Mouse (Mus musculus): ENCODE results near the gene Sdccag8. TPM values are rescaled to one million over a fixed set of nuclear protein-coding genes. Genes with fewer than 3 reads are reported as not detected.

Sdccag8 gene
- polyA plus RNA-seq (2014; fragmentation: Nextera tagmentation; extraction: Ambion mirVana): 28.1 and 31.5 TPM in 2 replicates

DNA sequence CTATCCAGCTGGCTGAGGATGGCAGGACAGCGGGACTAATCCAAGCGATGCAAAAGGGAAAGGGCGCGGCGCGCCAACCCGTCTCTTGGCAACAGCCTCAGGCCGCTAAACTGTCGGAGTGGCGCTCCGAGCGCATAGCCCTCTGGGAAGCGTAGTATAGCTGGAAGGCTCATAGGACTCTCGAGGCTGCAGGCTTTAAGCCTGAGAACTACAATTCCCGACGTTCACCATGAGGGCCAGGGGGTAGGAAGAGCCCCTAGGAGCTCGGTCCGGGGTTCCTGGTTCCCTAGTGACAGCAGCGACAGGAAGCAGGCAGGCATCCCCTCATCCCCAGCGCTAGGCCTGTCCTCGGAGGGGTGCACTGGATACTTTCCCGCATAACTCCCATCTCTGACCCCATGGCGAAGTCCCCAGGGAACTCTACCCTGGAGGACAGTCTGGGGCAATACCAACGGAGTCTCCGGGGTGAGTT, at the start of gene Sdccag8:
TSS of gene Sdccag8 (plus strand) at position 70 of the 472 bp plus-strand sequence.
- under 1% methylated on average over 25 of the region's 25 CpGs for WGBS
- DNase-seq (ENCODE audit: low spot score) (peak; percentile 99), ATAC-seq (peak; percentile 95)
- Histone ChIP-seq H3K9me3 (replicated peaks; ENCODE audit: control insufficient read depth, low read length) (no peaks in the 10 kb centered on the region), H3K4me1 (ENCODE audit: control insufficient read depth, insufficient read depth, low read length) (peaks cover 14% of the 10 kb centered on the region), H3K27me3 (replicated peaks; ENCODE audit: control insufficient read depth, insufficient read depth, low read length) (no peaks in the 10 kb centered on the region), H3K27ac (ENCODE audit: low read depth, low read length) (peak within 1 kb of the TSS; percentile 100), H3K4me3 (ENCODE audit: low read depth, low read length) (peak within 1 kb of the TSS; percentile 83), H3K9ac (ENCODE audit: low read length) (peak within 1 kb of the TSS; percentile 98), H3K36me3 (ENCODE audit: control insufficient read depth, insufficient read depth, low read length) (no peaks in the 10 kb centered on the region), H3K4me2 (ENCODE audit: low read length) (peak within 1 kb of the TSS; percentile 81)

DNA sequence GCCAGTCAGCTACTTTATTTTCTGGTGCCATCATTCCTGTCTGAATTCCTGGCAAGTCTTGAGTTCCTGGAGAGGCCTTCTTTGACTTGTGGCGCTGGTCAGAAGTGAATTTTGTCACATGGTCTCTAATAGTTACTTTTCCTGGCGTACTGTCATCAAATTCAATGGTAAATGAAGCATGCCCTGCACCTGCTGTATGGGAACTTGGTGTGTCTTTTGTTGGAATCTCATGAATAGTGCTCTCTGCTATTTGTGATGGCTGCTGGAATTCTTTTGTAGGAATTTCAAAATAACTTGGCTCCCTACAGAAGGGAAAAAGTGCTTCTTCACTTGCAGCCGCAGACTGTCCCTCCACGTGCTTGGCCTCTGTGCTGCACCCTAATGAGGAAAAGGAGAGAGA, 39.9 kb upstream of the Sdccag8 start:
- Histone ChIP-seq H3K27ac (ENCODE audit: low read depth, low read length) (no peak overlapping the region), H3K4me3 (ENCODE audit: low read depth, low read length) (no peak overlapping the region), H3K27me3 (replicated peaks; ENCODE audit: control insufficient read depth, insufficient read depth, low read length) (no peaks in the 10 kb centered on the region), H3K9ac (ENCODE audit: low read length) (no peak overlapping the region), H3K36me3 (ENCODE audit: control insufficient read depth, insufficient read depth, low read length) (peaks cover 50% of the 10 kb centered on the region), H3K9me3 (replicated peaks; ENCODE audit: control insufficient read depth, low read length) (no peaks in the 10 kb centered on the region), H3K4me2 (ENCODE audit: low read length) (no peak overlapping the region), H3K4me1 (ENCODE audit: control insufficient read depth, insufficient read depth, low read length) (no peaks in the 10 kb centered on the region)
- ATAC-seq (no peak), DNase-seq (ENCODE audit: low spot score) (no peak)
- WGBS: 61% methylated on average over 4 of the region's 4 CpGs

DNA sequence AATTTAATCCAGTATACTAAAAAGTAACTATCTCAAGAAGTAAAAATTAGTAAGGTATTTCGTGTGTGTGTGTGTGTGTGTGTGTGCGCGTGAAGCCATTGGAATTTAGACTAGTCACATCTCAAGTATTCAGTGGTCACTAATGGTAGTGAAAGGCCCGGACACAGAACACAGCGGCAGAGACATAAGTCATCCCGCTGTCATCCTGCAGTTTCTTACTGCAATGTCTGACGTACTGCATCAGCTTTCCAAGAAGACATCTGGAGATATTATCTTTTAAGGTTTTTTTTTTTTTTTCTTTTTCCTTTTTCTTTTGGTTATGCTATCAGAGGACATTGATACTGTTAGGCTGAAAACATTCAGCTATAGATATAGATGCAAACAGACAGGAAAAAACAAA, 25.1 kb upstream of the Sdccag8 start:
- Histone ChIP-seq H3K36me3 (ENCODE audit: control insufficient read depth, insufficient read depth, low read length) (peaks cover 39% of the 10 kb centered on the region), H3K4me3 (ENCODE audit: low read depth, low read length) (no peak overlapping the region), H3K4me2 (ENCODE audit: low read length) (no peak overlapping the region), H3K4me1 (ENCODE audit: control insufficient read depth, insufficient read depth, low read length) (no peaks in the 10 kb centered on the region), H3K27ac (ENCODE audit: low read depth, low read length) (no peak overlapping the region), H3K9me3 (replicated peaks; ENCODE audit: control insufficient read depth, low read length) (no peaks in the 10 kb centered on the region), H3K27me3 (replicated peaks; ENCODE audit: control insufficient read depth, insufficient read depth, low read length) (no peaks in the 10 kb centered on the region), H3K9ac (ENCODE audit: low read length) (no peak overlapping the region)
- 94% methylated on average over 7 of the region's 7 CpGs for WGBS
- no peak for DNase-seq (ENCODE audit: low spot score)
- ATAC-seq: no peak

DNA sequence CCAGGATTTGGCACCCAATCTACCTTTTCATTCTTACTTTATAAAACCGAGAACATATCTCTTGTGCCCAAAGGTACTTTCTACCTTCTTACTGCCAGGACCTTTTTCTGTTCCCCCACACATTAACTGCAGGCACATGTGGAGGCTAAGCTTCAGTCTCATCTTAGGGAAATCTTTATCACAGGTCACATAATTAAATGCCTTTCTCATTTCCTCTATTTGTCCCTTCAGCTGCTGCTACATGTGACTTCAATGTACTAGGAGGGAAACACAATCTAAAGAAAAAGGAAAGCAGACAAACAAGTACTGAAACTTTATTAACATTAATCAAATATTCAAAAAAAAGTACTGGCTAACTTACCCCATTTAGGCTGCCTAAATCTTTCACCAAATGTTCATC, 22.3 kb upstream of the Sdccag8 start:
- DNase-seq (ENCODE audit: low spot score) (no peak), ATAC-seq (no peak)
- Histone ChIP-seq H3K9ac (ENCODE audit: low read length) (no peak overlapping the region), H3K9me3 (replicated peaks; ENCODE audit: control insufficient read depth, low read length) (no peaks in the 10 kb centered on the region), H3K4me3 (ENCODE audit: low read depth, low read length) (no peak overlapping the region), H3K27ac (ENCODE audit: low read depth, low read length) (no peak overlapping the region), H3K4me2 (ENCODE audit: low read length) (no peak overlapping the region), H3K27me3 (replicated peaks; ENCODE audit: control insufficient read depth, insufficient read depth, low read length) (no peaks in the 10 kb centered on the region), H3K36me3 (ENCODE audit: control insufficient read depth, insufficient read depth, low read length) (peaks cover 25% of the 10 kb centered on the region), H3K4me1 (ENCODE audit: control insufficient read depth, insufficient read depth, low read length) (no peaks in the 10 kb centered on the region; the same call in 1 of the 2 replicates)
- 92% methylated on average over 1 of the region's 1 CpGs for WGBS

DNA sequence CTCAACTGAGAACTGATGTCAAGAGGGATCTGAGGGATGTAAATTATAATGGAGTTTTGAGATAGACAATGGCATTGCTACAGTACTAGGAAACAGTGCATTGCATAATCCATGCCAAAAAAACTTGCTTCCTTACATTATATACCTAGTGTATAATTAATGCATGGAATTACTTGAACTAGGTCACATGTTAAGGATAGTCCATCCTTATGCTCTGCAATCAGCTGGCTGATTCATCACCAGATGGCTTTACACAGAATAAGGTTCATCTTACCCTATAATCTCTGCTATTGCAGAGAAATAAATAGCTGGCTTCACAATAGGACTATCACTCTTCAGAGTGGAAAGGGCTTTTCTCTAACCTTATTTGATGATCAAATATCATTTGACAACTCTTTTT, 15.8 kb upstream of the Sdccag8 start:
- peaks cover 6% of the 10 kb centered on the region; the same call in 1 of the 2 replicates for H3K4me1 ChIP-seq (ENCODE audit: control insufficient read depth, insufficient read depth, low read length)
- no peak overlapping the region for H3K4me3 ChIP-seq (ENCODE audit: low read depth, low read length)
- H3K9ac ChIP-seq (ENCODE audit: low read length): no peak overlapping the region
- H3K27me3 ChIP-seq (replicated peaks; ENCODE audit: control insufficient read depth, insufficient read depth, low read length): no peaks in the 10 kb centered on the region
- DNase-seq (ENCODE audit: low spot score) (no peak), ATAC-seq (no peak)
- no peaks in the 10 kb centered on the region for H3K9me3 ChIP-seq (replicated peaks; ENCODE audit: control insufficient read depth, low read length)
- H3K4me2 ChIP-seq (ENCODE audit: low read length): no peak overlapping the region
- H3K27ac ChIP-seq (ENCODE audit: low read depth, low read length): no peak overlapping the region
- H3K36me3 ChIP-seq (ENCODE audit: control insufficient read depth, insufficient read depth, low read length): no peaks in the 10 kb centered on the region

- H3K9me3 ChIP-seq (replicated peaks; ENCODE audit: control insufficient read depth, low read length): no peaks in the 10 kb centered on the region
- ATAC-seq: peak; percentile 83
- 2% methylated on average over 2 of the region's 2 CpGs for WGBS
- H3K27ac ChIP-seq (ENCODE audit: low read depth, low read length): no peak overlapping the region
- H3K4me3 ChIP-seq (ENCODE audit: low read depth, low read length): no peak overlapping the region
- H3K27me3 ChIP-seq (replicated peaks; ENCODE audit: control insufficient read depth, insufficient read depth, low read length): no peaks in the 10 kb centered on the region
- no peak overlapping the region for H3K9ac ChIP-seq (ENCODE audit: low read length)
- H3K4me2 ChIP-seq (ENCODE audit: low read length): no peak overlapping the region
- H3K4me1 ChIP-seq (ENCODE audit: control insufficient read depth, insufficient read depth, low read length): peaks cover 6% of the 10 kb centered on the region; the same call in 1 of the 2 replicates
- H3K36me3 ChIP-seq (ENCODE audit: control insufficient read depth, insufficient read depth, low read length): no peaks in the 10 kb centered on the region
- DNase-seq (ENCODE audit: low spot score): peak; percentile 90
Measured at GRCm38 (mm10) chr1:176800728-176801365, 13.6 kb upstream of the Sdccag8 start.

DNA sequence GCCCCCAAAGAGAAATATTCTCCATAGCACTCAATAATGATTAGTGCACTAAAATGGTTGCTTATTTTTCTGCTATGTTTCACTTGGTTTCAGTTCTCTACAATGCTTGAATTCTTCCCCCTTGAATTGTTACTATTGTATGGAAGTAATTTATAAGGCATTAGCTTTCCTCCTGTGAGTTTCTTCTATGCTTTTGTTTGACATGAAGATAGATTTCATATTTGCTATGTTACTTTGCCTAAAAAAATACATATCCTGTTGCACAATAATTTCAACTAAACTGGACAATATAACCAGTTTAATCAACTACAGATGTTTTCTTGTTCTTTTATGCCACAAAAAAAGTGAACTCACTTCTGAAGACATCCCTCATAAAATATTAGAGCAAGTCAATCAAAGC, 4.3 kb upstream of the Sdccag8 start:
- Histone ChIP-seq H3K4me2 (ENCODE audit: low read length) (no peak overlapping the region), H3K9ac (ENCODE audit: low read length) (no peak overlapping the region), H3K27ac (ENCODE audit: low read depth, low read length) (no peak overlapping the region), H3K36me3 (ENCODE audit: control insufficient read depth, insufficient read depth, low read length) (no peaks in the 10 kb centered on the region), H3K9me3 (replicated peaks; ENCODE audit: control insufficient read depth, low read length) (no peaks in the 10 kb centered on the region), H3K4me3 (ENCODE audit: low read depth, low read length) (no peak overlapping the region), H3K27me3 (replicated peaks; ENCODE audit: control insufficient read depth, insufficient read depth, low read length) (no peaks in the 10 kb centered on the region), H3K4me1 (ENCODE audit: control insufficient read depth, insufficient read depth, low read length) (peaks cover 26% of the 10 kb centered on the region)
- no peak for ATAC-seq
- no peak for DNase-seq (ENCODE audit: low spot score)

- peaks cover 22% of the 10 kb centered on the region for H3K4me1 ChIP-seq (ENCODE audit: control insufficient read depth, insufficient read depth, low read length)
- 77% methylated on average over 3 of the region's 3 CpGs for WGBS
- H3K36me3 ChIP-seq (ENCODE audit: control insufficient read depth, insufficient read depth, low read length): no peaks in the 10 kb centered on the region
- no peak overlapping the region for H3K27ac ChIP-seq (ENCODE audit: low read depth, low read length)
- DNase-seq (ENCODE audit: low spot score) (no peak), ATAC-seq (no peak)
- H3K4me2 ChIP-seq (ENCODE audit: low read length): peak overlapping the region; percentile 81
- no peaks in the 10 kb centered on the region for H3K9me3 ChIP-seq (replicated peaks; ENCODE audit: control insufficient read depth, low read length)
- H3K9ac ChIP-seq (ENCODE audit: low read length): peak overlapping the region; percentile 98
- H3K27me3 ChIP-seq (replicated peaks; ENCODE audit: control insufficient read depth, insufficient read depth, low read length): no peaks in the 10 kb centered on the region
- H3K4me3 ChIP-seq (ENCODE audit: low read depth, low read length): peak overlapping the region; percentile 83
Measured at GRCm38 (mm10) chr1:176811892-176812291, 2.6 kb upstream of the Sdccag8 start.

- no peaks in the 10 kb centered on the region for H3K9me3 ChIP-seq (replicated peaks; ENCODE audit: control insufficient read depth, low read length)
- no peaks in the 10 kb centered on the region for H3K27me3 ChIP-seq (replicated peaks; ENCODE audit: control insufficient read depth, insufficient read depth, low read length)
- H3K27ac ChIP-seq (ENCODE audit: low read depth, low read length): peak overlapping the region; percentile 100
- DNase-seq (ENCODE audit: low spot score) (peak; percentile 52), ATAC-seq (no peak)
- peak overlapping the region; percentile 98 for H3K9ac ChIP-seq (ENCODE audit: low read length)
- peak overlapping the region; percentile 83 for H3K4me3 ChIP-seq (ENCODE audit: low read depth, low read length)
- no peaks in the 10 kb centered on the region for H3K36me3 ChIP-seq (ENCODE audit: control insufficient read depth, insufficient read depth, low read length)
- H3K4me2 ChIP-seq (ENCODE audit: low read length): peak overlapping the region; percentile 81
- peaks cover 21% of the 10 kb centered on the region for H3K4me1 ChIP-seq (ENCODE audit: control insufficient read depth, insufficient read depth, low read length)
- 16% methylated on average over 11 of the region's 11 CpGs for WGBS
Measured at GRCm38 (mm10) chr1:176812491-176813291, 1.8 kb upstream of the Sdccag8 start.

All from forebrain, embryonic 14.5 days (tissue).